Mouse (Mus musculus): ENCODE results near the gene Enkur. TPM values are rescaled to one million over a fixed set of nuclear protein-coding genes. Genes with fewer than 3 reads are reported as not detected.
"Not testable (repeated sequence)": the region's sequence is repeated elsewhere in the genome, so short reads cannot be mapped to it uniquely, and the experiment has no call there.

Enkur gene
- 1 to 10 TPM; 1.5 to 3.9 TPM for total RNA-seq (2021)

DNA sequence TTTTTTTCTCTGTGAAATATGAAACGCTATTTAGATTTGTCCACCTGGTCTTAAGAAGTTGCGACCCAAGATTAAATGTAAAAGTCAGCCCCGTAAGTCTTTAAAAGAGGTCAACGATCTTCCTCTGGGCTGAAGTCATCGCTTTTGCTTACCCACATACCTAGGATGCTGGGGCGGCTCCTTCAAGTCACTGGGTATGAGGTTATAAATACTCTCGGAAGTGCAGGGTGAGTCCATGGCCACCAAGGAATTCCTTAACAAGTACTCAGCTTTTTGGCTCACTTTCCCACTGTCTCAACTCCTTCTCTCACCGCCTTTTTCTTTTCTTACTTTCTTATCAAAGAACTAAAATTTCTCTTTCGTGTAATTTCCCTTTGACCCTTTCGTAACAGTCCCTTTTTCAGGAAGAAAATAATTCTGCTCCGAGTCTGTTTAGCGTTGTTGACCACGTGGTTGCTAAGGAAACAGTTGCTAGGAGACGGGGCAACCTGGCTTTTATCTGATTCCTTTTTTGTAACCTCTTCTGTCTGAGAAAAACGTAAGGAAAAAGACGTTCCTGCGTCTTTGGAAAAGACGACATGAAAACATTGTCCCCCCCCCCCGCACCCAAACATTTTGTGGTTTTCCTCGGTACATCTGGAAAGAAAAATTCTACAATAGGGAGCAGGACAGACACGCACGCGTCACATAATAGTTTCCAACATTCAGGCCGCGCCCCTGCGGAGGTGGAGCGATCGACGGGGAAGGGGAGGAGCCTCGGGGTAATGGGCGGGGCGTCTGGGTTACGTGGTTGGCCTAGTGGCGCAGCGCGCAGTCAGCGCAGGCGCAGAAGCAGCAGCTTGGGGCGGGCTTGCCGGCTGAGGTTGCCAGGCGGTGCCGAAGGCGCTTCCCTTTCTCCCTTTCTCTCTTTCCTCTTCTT, at the start of gene Enkur, which contains the start of gene Thnsl1:
Enkur (minus strand) TSS at position 454 of the 919 bp plus-strand sequence.
Thnsl1 (plus strand) TSS at position 813 of the 919 bp plus-strand sequence.
- peak; percentile 96 to 98 for DNase-seq (ENCODE audit: low spot score in 2 of 2)
- intact Hi-C loops (cut with DNase I) = loop anchor here (5.0 kb wide), 3 partner anchors 162 to 712 kb away; partner anchors contain the start of gene Gpr158

DNA sequence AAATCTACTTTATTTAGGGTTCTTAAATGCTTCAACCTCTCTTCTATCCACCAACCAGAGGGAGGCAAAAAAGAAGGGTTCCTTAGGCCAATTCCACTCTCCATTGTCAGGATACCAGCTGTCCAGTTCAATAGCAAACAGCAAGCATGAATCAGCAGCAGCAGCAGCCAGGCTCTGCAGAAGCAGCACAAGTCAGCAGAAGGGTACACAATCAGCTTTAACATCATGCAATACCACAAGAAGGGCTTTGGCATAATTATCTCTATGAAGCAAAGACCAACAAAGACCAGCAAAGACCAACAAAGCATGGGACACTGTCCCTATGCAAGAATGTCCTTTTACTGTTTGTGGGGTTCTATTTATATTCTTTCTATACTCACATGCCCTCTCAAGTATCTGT, 49.1 kb upstream of the Enkur start:
- intact Hi-C loops (cut with DNase I) = no loop called here

DNA sequence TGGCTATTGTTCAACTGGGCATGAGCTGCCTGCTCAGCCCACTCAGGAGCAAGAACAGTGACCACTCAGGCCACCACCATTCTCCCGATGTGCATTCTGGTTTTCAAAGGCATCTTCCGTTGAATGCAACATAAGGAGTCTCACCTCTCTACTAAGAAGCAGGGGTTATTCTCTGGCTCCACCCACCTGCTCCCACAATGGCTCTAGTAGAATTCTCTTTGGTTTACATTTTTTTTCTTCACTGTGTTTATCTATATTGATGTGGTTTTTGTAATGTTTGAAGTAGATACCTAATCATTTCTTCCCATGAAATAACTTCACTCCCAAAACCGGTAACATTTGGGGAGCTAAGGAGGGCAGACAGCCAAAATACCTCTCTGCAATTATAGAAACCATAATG, 48.5 kb upstream of the Enkur start:
- intact Hi-C loops (cut with DNase I) = no loop called here
- no peak for DNase-seq (ENCODE audit: low spot score in 2 of 2)

More for the DNA sequence above, 49.1 kb upstream of the Enkur start:
- DNase-seq (ENCODE audit: low spot score in 2 of 2) = no peak

DNA sequence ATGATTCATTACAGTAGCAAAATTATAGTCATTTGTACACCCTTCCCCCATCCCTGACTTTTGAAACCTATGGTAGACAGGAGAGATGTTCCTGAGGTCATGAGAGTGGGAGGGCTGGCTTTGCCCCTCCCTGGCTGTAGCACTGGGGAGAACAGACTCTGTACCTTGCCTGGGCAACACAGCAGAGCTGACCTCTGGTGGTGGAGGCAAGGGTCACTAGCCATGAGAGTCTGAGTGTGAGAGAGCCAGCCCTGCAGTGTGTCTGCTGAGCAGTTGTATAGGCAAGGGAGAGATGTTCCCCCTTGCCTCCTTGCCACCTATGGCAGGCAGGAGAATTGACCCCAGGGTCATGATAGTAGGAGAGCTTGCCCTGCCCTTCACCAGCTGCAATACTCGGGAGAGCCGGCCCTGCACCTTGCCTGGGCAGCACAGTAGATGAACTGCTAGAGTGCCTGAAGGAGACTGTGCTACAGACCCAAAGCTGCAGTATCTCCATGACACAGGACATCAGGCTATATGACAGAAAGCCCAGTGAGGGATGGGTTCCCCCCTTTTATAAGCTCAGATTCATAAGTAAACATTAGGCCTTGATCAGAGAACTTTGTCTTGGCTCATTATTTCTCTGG, 40.4 kb upstream of the Enkur start:
- no peak for DNase-seq (ENCODE audit: low spot score in 2 of 2)
- intact Hi-C loops (cut with DNase I) = no loop called here

DNA sequence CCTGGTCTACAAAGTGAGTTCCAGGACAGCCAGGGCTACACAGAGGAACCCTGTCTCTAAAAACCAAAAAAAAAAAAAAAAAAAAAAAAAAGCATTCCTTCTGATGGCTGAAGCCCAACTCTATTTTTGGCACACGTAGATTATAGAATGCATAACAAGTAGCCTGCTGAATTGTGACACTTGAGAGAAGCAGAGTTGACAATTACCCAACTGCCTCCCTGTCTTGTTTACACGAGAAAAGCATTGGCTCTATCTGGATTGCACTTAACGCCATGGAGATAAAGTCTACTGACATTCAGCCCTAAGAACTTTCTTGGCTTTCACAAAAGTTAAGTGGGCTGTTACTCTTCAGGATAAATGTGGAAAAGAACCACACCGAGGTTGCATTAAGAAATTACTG, 39.8 kb upstream of the Enkur start:
- no peak for DNase-seq (ENCODE audit: low spot score in 2 of 2)

DNA sequence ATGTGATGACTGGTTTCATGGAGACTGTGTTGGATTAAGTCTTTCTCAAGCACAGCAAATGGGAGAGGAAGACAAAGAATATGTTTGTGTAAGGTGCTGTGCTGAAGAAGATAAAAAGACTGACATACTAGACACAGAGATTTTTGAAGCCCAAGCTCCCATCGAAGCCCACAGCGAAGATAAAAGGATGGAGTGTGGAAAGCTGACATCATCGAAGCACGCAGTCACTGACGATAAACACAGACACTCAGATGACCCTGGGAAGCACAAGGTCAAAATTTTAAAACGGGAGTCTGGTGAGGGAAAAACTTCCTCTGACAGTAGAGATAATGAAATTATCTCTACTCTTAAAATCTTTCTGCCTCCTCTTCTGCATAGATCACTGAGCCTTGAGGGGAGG, 38.9 kb upstream of the Enkur start:
- intact Hi-C loops (cut with DNase I); DNase-seq (ENCODE audit: low spot score in 2 of 2): not testable (repeated sequence)

More for the DNA sequence above, 39.8 kb upstream of the Enkur start:
- intact Hi-C loops (cut with DNase I) = no loop called here

DNA sequence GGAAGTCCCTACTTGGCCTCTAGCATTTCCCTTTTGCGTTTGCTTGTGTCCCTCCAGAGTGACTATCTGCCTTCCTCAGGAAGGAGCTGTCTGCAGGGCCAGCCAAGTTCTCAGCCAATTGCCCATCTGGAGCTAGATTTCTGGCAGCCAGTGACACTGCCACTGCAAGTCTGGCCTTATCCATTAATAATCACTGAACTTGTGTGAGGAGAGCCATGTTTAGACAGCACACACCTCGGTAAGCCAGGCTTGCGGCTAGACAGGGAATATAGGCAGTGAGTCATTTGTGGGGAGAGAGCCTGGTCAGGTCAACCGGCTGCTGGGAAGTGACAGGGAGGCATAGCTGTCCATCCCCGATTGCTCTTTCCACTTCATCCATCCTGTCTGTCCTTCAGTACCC, 31.7 kb upstream of the Enkur start:
- intact Hi-C loops (cut with DNase I) = no loop called here
- DNase-seq (ENCODE audit: low spot score in 2 of 2) = no peak

DNA sequence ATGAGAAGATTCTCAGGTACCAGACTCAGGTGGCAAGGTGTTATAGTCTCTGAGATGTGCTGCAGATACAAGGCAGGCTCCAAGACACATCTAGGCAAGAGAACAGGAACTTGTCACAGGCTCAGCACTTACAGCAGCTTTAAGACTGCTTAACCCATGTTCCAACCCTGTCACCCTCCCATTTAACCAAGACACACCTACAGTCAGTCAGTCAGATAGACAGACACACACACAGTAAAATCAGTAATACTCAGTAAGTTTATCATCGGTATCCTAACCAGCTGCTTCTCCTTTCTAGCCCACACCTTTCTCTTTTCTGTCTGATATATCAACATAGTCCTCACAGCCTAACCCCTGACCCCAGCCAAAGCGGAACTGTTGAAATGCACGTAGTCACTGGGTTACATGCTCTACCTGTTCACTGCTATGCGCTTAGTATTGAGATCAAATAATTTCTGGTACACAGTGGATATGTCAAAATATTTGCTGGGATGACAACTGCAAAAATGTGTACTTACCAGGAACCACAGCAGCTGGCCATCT, 30.8 kb upstream of the Enkur start:
- intact Hi-C loops (cut with DNase I) = no loop called here
- DNase-seq (ENCODE audit: low spot score in 2 of 2) = no peak

DNA sequence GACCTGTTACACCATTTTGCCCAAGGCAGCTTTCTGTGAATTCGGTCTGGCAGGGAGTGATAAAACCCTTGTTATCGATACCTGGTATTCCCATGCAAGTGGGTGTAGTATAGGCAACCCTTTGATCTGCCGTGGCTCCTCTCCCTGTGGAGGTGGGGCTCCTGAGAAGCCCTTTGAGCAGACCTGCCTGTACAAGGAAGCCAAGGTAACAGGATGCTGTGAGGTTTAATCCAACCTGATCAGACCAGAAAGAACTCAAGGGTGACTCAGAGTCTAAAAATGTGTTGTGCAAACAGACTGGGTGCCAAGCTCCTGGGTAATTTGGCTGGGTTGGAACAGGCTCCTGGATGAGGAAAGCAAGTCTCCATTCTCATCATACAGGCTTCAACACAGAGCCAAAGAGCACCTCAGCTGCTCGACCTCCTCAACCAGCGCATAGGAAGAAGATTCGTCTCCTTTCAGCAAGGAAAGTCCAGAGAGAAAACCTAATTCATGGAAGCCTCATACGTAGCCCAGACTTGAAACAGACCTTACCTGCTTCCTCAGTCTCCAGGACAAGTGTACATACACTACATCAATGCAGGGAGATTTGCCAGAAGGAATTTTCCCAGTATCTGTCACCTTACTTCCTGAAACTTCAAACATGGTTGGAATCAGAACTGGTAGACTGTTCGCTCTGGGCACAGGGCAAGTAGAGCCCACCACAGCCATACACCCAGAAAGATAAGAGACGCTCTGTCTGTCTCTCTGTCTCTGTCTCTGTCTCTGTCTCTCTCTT, 29.9 kb upstream of the Enkur start:
- peak in 1 of 2 experiments; percentile 40 for DNase-seq (ENCODE audit: low spot score in 2 of 2)
- intact Hi-C loops (cut with DNase I) = no loop called here

DNA sequence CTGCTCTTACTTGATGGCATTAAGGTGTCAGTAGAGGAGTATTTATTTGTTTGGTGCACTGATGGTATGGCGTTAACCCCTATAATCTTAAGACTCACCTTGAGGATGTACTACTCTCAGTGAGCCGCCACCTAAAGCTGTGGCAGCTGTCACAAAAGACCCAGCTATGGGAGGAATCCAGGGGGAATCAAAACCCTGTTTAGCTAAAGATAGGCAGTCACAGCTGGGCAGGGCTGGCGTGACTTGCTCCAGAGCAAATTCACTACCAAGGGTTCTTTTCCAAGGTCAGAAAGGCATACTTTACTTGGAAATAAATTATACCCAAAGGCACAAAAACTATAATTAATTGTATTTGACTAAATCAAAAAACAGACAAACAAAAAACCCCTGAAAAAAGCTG, 26.0 kb upstream of the Enkur start:
- DNase-seq (ENCODE audit: low spot score in 2 of 2) = no peak
- intact Hi-C loops (cut with DNase I) = no loop called here

DNA sequence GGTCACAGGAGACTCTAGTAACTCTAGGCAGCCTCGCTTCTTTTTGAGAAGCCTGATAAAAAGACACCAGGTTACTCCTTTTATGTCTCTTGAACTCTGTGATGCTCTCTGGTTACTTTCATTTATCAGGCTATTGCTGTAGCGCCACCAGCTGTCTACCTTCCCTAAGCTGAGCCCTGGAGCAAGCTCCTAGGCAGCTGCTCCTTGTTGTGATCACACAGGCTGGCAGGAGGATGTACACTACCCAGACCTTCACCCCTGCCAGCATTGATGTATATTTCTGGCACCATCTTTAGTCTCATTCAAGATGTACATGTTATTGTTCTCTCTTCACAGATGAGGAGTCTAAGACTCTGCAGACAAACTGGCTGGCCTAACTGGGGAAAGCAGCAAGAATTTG, 25.1 kb upstream of the Enkur start:
- intact Hi-C loops (cut with DNase I) = no loop called here
- DNase-seq (ENCODE audit: low spot score in 2 of 2) = no peak

DNA sequence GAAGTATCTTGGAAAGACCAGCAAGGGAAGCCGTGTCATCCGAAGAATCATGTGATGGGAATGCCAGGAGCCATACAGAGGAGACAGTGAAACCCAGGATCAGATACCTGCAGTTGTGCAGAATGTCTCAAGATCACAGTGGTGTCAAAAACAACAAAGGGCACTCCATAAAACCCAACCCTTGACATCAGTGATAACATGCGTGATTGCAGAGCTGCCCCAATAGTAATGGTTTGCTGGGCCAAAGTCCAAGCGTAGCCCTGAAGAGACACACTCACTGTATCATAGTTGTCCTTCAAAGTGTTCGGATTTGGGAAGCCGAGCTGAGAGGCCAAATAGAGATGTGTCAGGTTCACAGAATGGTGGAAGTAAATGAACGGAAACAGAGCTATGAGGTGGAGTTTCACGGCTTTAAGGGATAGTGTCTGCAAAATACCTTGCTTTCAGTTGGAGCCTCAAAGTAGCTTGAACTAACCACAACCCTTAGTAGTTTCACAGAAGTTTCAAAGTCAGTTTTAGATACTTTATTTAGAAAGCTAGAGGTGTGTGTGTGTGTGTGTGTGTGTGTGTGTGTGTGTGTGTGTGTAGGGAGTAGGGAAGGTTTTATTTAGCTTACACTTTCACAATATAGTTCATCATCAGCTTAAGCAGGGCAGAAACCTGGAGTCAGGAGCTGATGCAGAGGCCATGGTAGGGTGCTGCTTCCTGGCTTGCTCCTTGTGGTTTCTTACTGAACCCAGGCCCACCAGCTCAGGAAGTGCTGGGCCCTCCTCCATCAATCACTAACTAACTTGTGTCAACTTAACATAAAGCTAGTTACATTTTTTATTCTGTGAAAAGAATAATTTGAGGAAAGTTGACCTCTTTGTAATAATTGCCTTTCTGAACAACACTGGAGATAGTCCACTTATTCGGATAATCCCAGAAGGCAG, 17.6 kb upstream of the Enkur start:
- DNase-seq (ENCODE audit: low spot score in 2 of 2) = no peak
- intact Hi-C loops (cut with DNase I) = no loop called here

DNA sequence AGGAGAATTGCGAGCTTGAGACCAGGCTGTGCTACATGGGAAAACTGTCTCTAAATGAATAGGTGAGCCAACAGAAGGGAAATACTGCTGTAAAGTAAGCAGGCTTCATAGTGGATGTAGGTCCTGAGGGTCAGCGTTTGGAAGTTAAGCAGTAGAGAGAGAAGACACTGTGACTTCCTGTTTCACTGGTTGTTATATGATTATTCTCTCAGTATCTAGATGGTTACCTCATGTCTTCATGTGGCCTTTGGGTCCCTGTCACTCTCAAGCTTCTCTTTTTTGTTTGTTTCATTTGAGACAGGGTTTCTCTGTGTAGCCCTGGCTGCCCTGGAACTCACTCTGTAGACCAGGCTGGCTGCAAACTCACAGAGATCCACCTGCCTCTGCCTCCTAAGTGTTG, 10.1 kb upstream of the Enkur start:
- intact Hi-C loops (cut with DNase I) = loop anchor here (10.0 kb wide), 1 partner anchor 130 kb away; no protein-coding TSS in a partner anchor
- no peak for DNase-seq (ENCODE audit: low spot score in 2 of 2)

DNA sequence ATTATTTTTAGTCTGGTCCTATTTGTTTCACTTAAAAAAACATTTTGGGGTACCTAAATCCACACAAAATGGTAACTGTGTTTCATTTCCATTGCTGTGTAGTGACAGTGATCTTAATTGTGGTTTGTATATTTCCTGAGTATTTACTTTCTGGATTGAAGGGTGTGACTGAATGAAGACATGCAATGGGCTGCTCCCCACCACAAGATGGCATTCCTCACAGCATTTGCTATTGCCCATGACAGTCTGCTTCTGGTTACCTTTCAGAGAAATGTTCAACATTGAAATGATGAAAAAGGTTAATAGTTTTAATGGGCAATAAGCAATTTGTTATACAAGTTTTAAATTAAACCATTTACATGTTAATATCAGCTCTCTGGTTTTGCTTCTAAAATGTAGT, 9.2 kb upstream of the Enkur start:
- DNase-seq (ENCODE audit: low spot score in 2 of 2) = peak in 1 of 2 experiments; percentile 23
- intact Hi-C loops (cut with DNase I) = loop anchor here (10.0 kb wide), 1 partner anchor 130 kb away; no protein-coding TSS in a partner anchor

DNA sequence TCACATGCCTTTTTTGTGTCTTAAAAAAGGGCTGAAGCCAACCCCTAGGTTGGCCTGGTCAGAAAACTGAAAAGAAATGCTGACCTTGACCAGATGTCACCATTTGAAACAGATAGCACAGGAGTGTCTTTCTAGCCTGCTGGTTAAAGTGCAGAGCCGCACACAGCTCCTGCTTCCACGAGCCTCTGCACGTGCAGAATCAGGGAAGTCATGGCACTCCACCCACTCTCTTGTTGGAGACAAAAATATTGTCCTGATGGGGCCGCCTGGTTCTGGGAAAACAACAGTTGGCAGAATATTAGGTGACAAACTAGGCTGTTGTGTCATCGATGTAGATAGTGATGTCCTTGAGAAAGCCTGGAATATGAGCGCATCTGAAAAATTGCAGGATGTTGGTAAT, 6.2 kb upstream of the Enkur start:
- intact Hi-C loops (cut with DNase I) = loop anchor here (10.0 kb wide), 1 partner anchor 133 kb away; no protein-coding TSS in a partner anchor

DNA sequence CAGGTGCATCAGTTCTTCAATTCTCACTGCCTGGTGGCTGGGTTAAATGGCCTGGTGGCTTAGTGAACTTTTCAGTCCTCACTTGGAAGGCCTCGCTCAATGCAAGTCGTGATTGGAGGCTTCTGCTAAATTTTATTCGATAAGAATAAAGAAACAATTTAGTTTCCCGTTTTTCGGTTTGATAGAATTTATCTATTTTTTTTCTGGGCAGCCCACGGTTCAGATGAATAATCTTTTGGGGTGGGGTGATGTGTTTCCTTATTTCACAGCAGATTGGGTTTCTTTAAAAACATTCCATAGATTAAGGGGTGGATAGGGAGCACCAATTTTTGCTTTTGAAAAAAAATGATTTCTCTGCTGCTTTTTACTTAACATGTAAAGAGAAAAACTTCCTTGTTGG, 1.1 kb upstream of the Enkur start:
- no peak for DNase-seq (ENCODE audit: low spot score in 2 of 2)
- intact Hi-C loops (cut with DNase I) = loop anchor here (5.0 kb wide), 3 partner anchors 161 to 711 kb away; partner anchors contain the start of gene Gpr158

More for the DNA sequence above, 6.2 kb upstream of the Enkur start:
- no peak for DNase-seq (ENCODE audit: low spot score in 2 of 2)

DNA sequence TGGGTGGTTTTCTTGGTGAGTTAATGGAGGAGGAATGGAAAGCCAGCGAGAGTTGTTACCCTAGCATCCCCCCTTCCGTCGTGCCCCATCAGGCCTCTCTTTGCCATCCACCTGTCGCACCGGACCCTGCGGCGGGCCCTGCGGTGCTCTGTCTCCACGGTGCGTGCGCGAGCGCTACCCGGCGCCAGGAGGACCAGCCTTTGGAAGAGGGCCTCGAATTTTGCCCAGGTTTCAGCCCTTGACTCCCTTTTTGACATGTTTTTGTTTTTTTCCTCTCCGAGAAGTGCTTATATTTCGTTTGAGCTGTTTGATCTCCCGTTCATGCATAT, 630 bp upstream of the Enkur start:
- DNase-seq (ENCODE audit: low spot score in 2 of 2) = no peak
- intact Hi-C loops (cut with DNase I) = loop anchor here (5.0 kb wide), 3 partner anchors 162 to 712 kb away; partner anchors contain the start of gene Gpr158

DNA sequence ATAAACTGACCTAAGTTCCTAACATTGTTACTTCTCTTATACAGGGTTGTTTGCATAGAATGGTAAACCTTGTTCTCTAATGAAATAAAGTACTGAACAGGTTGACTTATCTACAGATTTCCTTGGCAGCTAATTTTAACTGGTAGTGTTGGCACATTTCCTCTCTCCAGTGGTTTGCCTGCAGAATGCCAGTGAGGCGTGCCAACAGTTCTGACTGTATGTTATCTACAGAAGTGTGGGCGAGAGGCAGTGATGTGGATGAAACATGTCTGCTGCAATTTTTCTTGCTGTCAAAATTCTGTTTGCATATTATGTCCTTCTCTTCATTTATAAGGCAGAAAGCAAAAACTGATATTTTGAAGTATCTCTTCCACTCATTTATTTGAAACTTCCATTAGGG, 2.4 kb downstream of the Enkur start:
- peak in 1 of 2 experiments; percentile 45 for DNase-seq (ENCODE audit: low spot score in 2 of 2)
- intact Hi-C loops (cut with DNase I) = no loop called here
